Mouse (Mus musculus) neural tube, embryonic 11.5 days (tissue): ENCODE measurements around the gene Dhx40. TPM values are rescaled to one million over a fixed set of nuclear protein-coding genes. Genes with fewer than 3 reads are reported as not detected.
"Not testable (repeated sequence)": the region's sequence is repeated elsewhere in the genome, so short reads cannot be mapped to it uniquely, and the experiment has no call there.

Experiments
- ATAC-seq: fragments of 200-750 bp; cut with Nextera tagmentation; 2 replicates; pipeline ENCODE4 v1.8.0; 2017; ENCODE audit warnings: moderate number of reproducible peaks, mild to moderate bottlenecking, moderate TSS enrichment, moderate library complexity; ENCODE audit not compliant: insufficient read depth, low FRiP score, low TSS enrichment
- DNase-seq: peaks from one replicate; pipeline ENCODE4 v3.0.0-alpha.2; 2015; ENCODE audit warnings: low spot score
- H3K27ac ChIP-seq: fragments of 300-500 bp; sonication (generic); 2 replicates; pipeline ENCODE4 v1.5.1; 2014; ENCODE audit warnings: low read depth, mild to moderate bottlenecking, low read length
- H3K27me3 ChIP-seq: fragments of 300-500 bp; sonication (generic); 2 replicates; pipeline ENCODE4 v1.6.1; 2014; ENCODE audit warnings: mild to moderate bottlenecking, low read length, mixed read lengths; ENCODE audit not compliant: control insufficient read depth, insufficient read depth
- H3K36me3 ChIP-seq: fragments of 300-500 bp; sonication (generic); 2 replicates; pipeline ENCODE4 v1.6.1; 2014; ENCODE audit warnings: mild to moderate bottlenecking, low read length, moderate library complexity, mixed read lengths; ENCODE audit not compliant: control insufficient read depth, insufficient read depth
- H3K4me1 ChIP-seq: fragments of 300-500 bp; sonication (generic); 2 replicates; pipeline ENCODE4 v1.6.1; 2014; ENCODE audit warnings: low read length, mixed read lengths; ENCODE audit not compliant: control insufficient read depth, insufficient read depth
- H3K4me2 ChIP-seq: fragments of 300-500 bp; sonication (generic); 2 replicates; pipeline ENCODE4 v1.6.1; 2014; ENCODE audit warnings: low read depth, mild to moderate bottlenecking, moderate library complexity
- H3K4me3 ChIP-seq: fragments of 300-500 bp; sonication (generic); 2 replicates; pipeline ENCODE4 v1.5.1; 2014; ENCODE audit warnings: low read depth, low read length
- H3K9ac ChIP-seq: fragments of 300-500 bp; sonication (generic); 2 replicates; pipeline ENCODE4 v1.6.1; 2014; ENCODE audit warnings: mild to moderate bottlenecking, low read length
- H3K9me3 ChIP-seq: fragments of 300-500 bp; sonication (generic); 2 replicates; pipeline ENCODE4 v1.6.1; 2016; ENCODE audit warnings: low read length; ENCODE audit not compliant: control insufficient read depth
- WGBS: fragments of 180-500 bp; shearing (Covaris S2); extraction: QIAGEN DNeasy Blood & Tissue Kit; methylation state at CpG from one replicate; pipeline ENCODE4 v1.1.7; 2014; 5-methylcytosine and 5-hydroxymethylcytosine counted together
- polyA plus RNA-seq: library from polyadenylated mRNA; unstranded; fragments of >200 nt; fragmentation: Nextera tagmentation; extraction: Ambion mirVana; gene quantifications from 2 replicates; pipeline ENCODE4 v1.2.1, GENCODE M21; 2014

The Dhx40 gene
- polyA plus RNA-seq, 1 experiment from 2014 or later = 44.2 TPM

GRCm38 (mm10) chr11:86827476-86828245 lies 20.1 kb upstream of the Dhx40 start:
- no peaks in the 10 kb centered on the region for H3K27me3 ChIP-seq
- DNase-seq (no peak), ATAC-seq (no peak)
- H3K4me1 ChIP-seq = no peaks in the 10 kb centered on the region
- no peak overlapping the region for H3K27ac ChIP-seq
- H3K4me3 ChIP-seq = no peak overlapping the region
- H3K9me3 ChIP-seq = no peaks in the 10 kb centered on the region
- no peak overlapping the region for H3K4me2 ChIP-seq
- no peak overlapping the region for H3K9ac ChIP-seq
- 82% methylated on average over 2 of the region's 2 CpGs for WGBS
- no peaks in the 10 kb centered on the region for H3K36me3 ChIP-seq

- no peak overlapping the region for H3K27ac ChIP-seq
- H3K27me3 ChIP-seq = no peaks in the 10 kb centered on the region
- H3K4me2 ChIP-seq = no peak overlapping the region
- H3K9ac ChIP-seq = no peak overlapping the region
- 93% methylated on average over 6 of the region's 7 CpGs for WGBS
- DNase-seq = no peak
- H3K4me3 ChIP-seq = no peak overlapping the region
- H3K4me1 ChIP-seq = peaks cover under 1% of the 10 kb centered on the region; the same call in 1 of the 2 replicates
- ATAC-seq = no peak
- no peaks in the 10 kb centered on the region for H3K9me3 ChIP-seq
- no peaks in the 10 kb centered on the region for H3K36me3 ChIP-seq
These were observed 16.9 kb upstream of the Dhx40 start for GRCm38 (mm10) chr11:86824433-86824832.

GRCm38 (mm10) chr11:86822531-86822930 lies 15.0 kb upstream of the Dhx40 start:
- Histone ChIP-seq H3K27ac (no peak overlapping the region), H3K4me3 (no peak overlapping the region), H3K4me2 (no peak overlapping the region), H3K4me1 (peaks cover 2% of the 10 kb centered on the region; the same call in 1 of the 2 replicates), H3K27me3 (no peaks in the 10 kb centered on the region), H3K36me3 (no peaks in the 10 kb centered on the region), H3K9ac (no peak overlapping the region), H3K9me3 (no peaks in the 10 kb centered on the region)
- WGBS = 90% methylated on average over 7 of the region's 7 CpGs
- ATAC-seq = no peak
- DNase-seq = no peak

- WGBS = 46% methylated on average over 8 of the region's 8 CpGs
- DNase-seq (no peak), ATAC-seq (no peak)
- no peak overlapping the region for H3K4me2 ChIP-seq
- H3K9ac ChIP-seq = no peak overlapping the region; the same call in 1 of the 2 replicates
- no peak overlapping the region for H3K4me3 ChIP-seq
- H3K36me3 ChIP-seq = no peaks in the 10 kb centered on the region
- H3K27ac ChIP-seq = 0 out of 2 replicates have a peak overlapping the region, but pooled peaks have one; percentile 34
- H3K9me3 ChIP-seq = no peaks in the 10 kb centered on the region
- peaks cover 2% of the 10 kb centered on the region; the same call in 1 of the 2 replicates for H3K4me1 ChIP-seq
- H3K27me3 ChIP-seq = no peaks in the 10 kb centered on the region
These were observed 12.0 kb upstream of the Dhx40 start for GRCm38 (mm10) chr11:86819536-86819935.

GRCm38 (mm10) chr11:86818928-86819327 lies 11.4 kb upstream of the Dhx40 start:
- H3K27me3 ChIP-seq = no peaks in the 10 kb centered on the region
- no peaks in the 10 kb centered on the region for H3K9me3 ChIP-seq
- H3K4me3 ChIP-seq = no peak overlapping the region
- no peak overlapping the region for H3K4me2 ChIP-seq
- ATAC-seq (no peak), DNase-seq (no peak)
- peaks cover 2% of the 10 kb centered on the region; the same call in 1 of the 2 replicates for H3K4me1 ChIP-seq
- no peaks in the 10 kb centered on the region for H3K36me3 ChIP-seq
- WGBS = 89% methylated on average over 2 of the region's 2 CpGs
- H3K27ac ChIP-seq = 0 out of 2 replicates have a peak overlapping the region, but pooled peaks have one; percentile 34
- no peak overlapping the region for H3K9ac ChIP-seq

GRCm38 (mm10) chr11:86816288-86816687 lies 8.7 kb upstream of the Dhx40 start:
- WGBS = 94% methylated on average over 3 of the region's 3 CpGs
- not testable (repeated sequence) for H3K4me1 ChIP-seq, H3K27me3 ChIP-seq, ATAC-seq, H3K9me3 ChIP-seq, DNase-seq, H3K36me3 ChIP-seq, H3K27ac ChIP-seq, H3K4me2 ChIP-seq, H3K9ac ChIP-seq, H3K4me3 ChIP-seq

GRCm38 (mm10) chr11:86814481-86814880 lies 6.9 kb upstream of the Dhx40 start:
- not testable (repeated sequence) for ATAC-seq, H3K9ac ChIP-seq

GRCm38 (mm10) chr11:86813256-86813655 lies 5.7 kb upstream of the Dhx40 start:
- not testable (repeated sequence) for ATAC-seq, H3K27ac ChIP-seq, H3K4me1 ChIP-seq, H3K9ac ChIP-seq, H3K36me3 ChIP-seq, DNase-seq, H3K4me3 ChIP-seq, H3K4me2 ChIP-seq, H3K9me3 ChIP-seq, H3K27me3 ChIP-seq
- 96% methylated on average over 5 of the region's 11 CpGs for WGBS

More at GRCm38 (mm10) chr11:86814481-86814880, 6.9 kb upstream of the Dhx40 start:
- H3K4me2 ChIP-seq, DNase-seq, H3K4me3 ChIP-seq, H3K27me3 ChIP-seq, H3K9me3 ChIP-seq, H3K4me1 ChIP-seq, H3K27ac ChIP-seq, H3K36me3 ChIP-seq: not testable (repeated sequence)
- no CpG with 5 or more reads among the region's 11 CpGs for WGBS

GRCm38 (mm10) chr11:86811326-86811630 lies 3.7 kb upstream of the Dhx40 start:
- Histone ChIP-seq H3K9ac (no peak overlapping the region), H3K27me3 (no peaks in the 10 kb centered on the region), H3K27ac (no peak overlapping the region), H3K4me3 (no peak overlapping the region), H3K4me1 (no peaks in the 10 kb centered on the region), H3K9me3 (no peaks in the 10 kb centered on the region), H3K36me3 (no peaks in the 10 kb centered on the region), H3K4me2 (no peak overlapping the region)
- DNase-seq (no peak), ATAC-seq (no peak)
- 91% methylated on average over 1 of the region's 1 CpGs for WGBS
